Mouse (Mus musculus) MEL (cell line): ENCODE data around the gene Rbpms2.

Source experiments
- CTCF ChIP-seq, 3 experiments: IDR thresholded peaks in 2 of 3; conservative IDR thresholded peaks in 1 of 3; 2 replicates each; pipeline ENCODE4 v1.5.1; 2011 to 2012; ENCODE audit warnings: low read length in 3 of 3, low read depth in 2 of 3, mild to moderate bottlenecking in 2 of 3, improper control_type of control experiment in 1 of 3, inconsistent platforms in 1 of 3, mixed read lengths in 1 of 3, moderate library complexity in 1 of 3; ENCODE audit not compliant: control insufficient read depth in 1 of 3, insufficient read depth in 1 of 3, poor library complexity in 1 of 3, severe bottlenecking in 1 of 3
- MAFK ChIP-seq: IDR thresholded peaks from 2 replicates; pipeline ENCODE4 v1.6.1; 2011; ENCODE audit warnings: low read depth, mild to moderate bottlenecking, low read length, improper control_type of control experiment, borderline replicate concordance
- MAX ChIP-seq: IDR thresholded peaks from 2 replicates; pipeline ENCODE4 v1.6.1; 2011; ENCODE audit warnings: low read length, improper control_type of control experiment
- MYC ChIP-seq: IDR thresholded peaks from 2 replicates; pipeline ENCODE4 v1.6.1; 2011; ENCODE audit warnings: low read depth, mild to moderate bottlenecking, low read length, improper control_type of control experiment, moderate library complexity
- RAD21 ChIP-seq: IDR thresholded peaks from 2 replicates; pipeline ENCODE4 v1.6.1; 2011; ENCODE audit warnings: mild to moderate bottlenecking, low read depth, low read length, improper control_type of control experiment

GRCm38 (mm10) chr9:65621666-65622065 is 7.8 kb upstream of the Rbpms2 start:
- TF ChIP-seq MAX, result no peak
- no peak for TF ChIP-seq RAD21
- TF ChIP-seq MAFK, result no peak
- no peak for TF ChIP-seq MYC
- TF ChIP-seq CTCF (IDR thresholded peaks at IDR 0.05 in 2 of 3, conservative IDR thresholded peaks at IDR 0.05 in 1 of 3; ENCODE audit: control insufficient read depth in 1 of 3, insufficient read depth in 1 of 3, low read depth in 2 of 3, low read length in 3 of 3, poor library complexity in 1 of 3, severe bottlenecking in 1 of 3), result no peak
